Mouse (Mus musculus) ovary, postnatal 14 days (tissue): ENCODE data around the gene Pspn.

Experiments used
- DNase-seq: peaks from one replicate; pipeline ENCODE4 v3.0.0; 2022; ENCODE audit warnings: low spot score

Gene Pspn

GRCm38 (mm10) chr17:56996506-56996905, 3.3 kb downstream of the Pspn start:
- no peak for DNase-seq

DNA sequence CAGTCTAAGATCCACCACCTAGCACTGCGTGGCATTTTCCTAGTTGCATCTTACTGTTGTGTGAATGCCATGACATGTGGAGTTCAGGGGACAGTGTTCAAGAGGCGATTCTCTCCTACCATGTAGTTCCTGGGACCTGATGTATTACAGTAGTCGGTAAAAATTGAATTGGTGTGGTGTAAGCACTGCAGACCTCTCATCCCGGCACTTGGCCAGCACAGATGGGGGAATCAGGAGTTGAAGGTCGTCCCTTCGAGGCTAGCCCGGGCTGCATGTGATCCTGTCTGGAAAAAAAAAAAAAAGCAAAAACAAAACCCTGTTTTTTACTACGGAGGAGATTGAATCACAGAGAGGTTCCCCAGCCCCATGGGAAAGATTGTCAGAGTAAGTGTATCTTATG, 4.8 kb downstream of the Pspn start:
- no peak for DNase-seq

- no peak for DNase-seq
Observed at GRCm38 (mm10) chr17:56990966-56991365, 8.9 kb downstream of the Pspn start.

DNA sequence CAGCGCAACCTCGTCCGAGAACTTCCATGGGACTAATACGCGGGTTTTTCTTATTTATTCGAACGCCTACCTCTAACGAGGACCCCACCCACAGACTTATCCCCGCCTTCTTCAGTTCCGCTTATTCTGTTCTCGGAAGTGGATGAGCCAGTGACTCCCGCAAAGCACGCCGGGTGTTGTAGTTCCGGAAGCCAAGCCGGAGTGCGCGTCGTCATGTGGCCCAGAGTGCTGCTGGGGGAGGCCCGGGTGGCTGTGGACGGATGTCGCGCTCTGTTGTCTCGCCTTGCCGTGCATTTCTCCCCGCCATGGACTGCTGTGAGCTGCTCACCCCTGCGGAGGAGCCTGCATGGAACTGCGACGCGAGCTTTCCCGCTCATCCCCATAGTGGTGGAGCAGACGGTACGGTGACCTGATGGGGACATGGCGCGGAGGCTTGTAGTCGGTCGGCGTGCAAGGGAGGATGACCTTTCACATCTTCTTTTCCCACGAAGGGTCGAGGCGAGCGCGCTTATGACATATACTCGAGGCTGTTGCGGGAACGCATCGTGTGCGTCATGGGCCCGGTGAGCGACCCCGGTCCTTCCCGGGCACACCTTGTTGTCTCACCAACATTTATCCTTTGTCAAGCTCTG, 9.6 kb downstream of the Pspn start, which contains the start of gene Clpp:
TSS of gene Clpp (plus strand) at position 191 of the 632 bp plus-strand sequence.
- peak; percentile 81 for DNase-seq

- no peak for DNase-seq
Observed at GRCm38 (mm10) chr17:56989467-56990114, 10.2 kb downstream of the Pspn start.

- no peak for DNase-seq
Observed at GRCm38 (mm10) chr17:56988921-56989430, 10.8 kb downstream of the Pspn start.

- no peak for DNase-seq
Observed at GRCm38 (mm10) chr17:56988441-56988840, 11.4 kb downstream of the Pspn start.

- no peak for DNase-seq
Observed at GRCm38 (mm10) chr17:56986105-56986805, 13.6 kb downstream of the Pspn start.

GRCm38 (mm10) chr17:56985656-56986055, 14.2 kb downstream of the Pspn start:
- no peak for DNase-seq

GRCm38 (mm10) chr17:56984886-56985285, 14.9 kb downstream of the Pspn start:
- no peak for DNase-seq

GRCm38 (mm10) chr17:56982013-56982412, 17.8 kb downstream of the Pspn start, which contains the start of gene Acer1:
Gene Acer1, minus strand, starts transcription at chr17:56982126.
- no peak for DNase-seq

GRCm38 (mm10) chr17:56981049-56981448, 18.8 kb downstream of the Pspn start:
- no peak for DNase-seq

DNA sequence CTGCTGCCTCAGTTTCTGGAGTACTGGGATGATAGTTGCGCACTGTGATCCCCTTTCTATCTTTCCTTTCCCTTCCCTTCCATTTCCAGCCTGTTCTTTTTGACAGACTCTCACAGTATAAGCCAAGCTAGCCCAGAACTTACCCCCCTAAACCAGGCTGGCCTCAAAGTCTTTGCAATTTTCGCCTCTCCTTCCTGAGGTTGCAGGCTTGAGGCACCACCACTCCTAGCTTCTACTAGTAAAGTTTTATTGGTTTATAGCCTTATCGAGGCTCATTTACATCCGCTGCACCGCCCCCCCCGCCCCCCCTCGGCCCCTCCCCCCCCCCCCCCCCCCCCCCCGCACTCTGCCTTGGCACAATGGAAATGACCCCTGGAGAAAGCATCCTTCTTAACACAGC, 20.3 kb downstream of the Pspn start:
- no peak for DNase-seq

GRCm38 (mm10) chr17:56976531-56977390, 23.1 kb downstream of the Pspn start:
- no peak for DNase-seq

- no peak for DNase-seq
Observed at GRCm38 (mm10) chr17:56975391-56975790, 24.4 kb downstream of the Pspn start.

GRCm38 (mm10) chr17:56974708-56975240, 25.0 kb downstream of the Pspn start:
- DNase-seq = no peak

DNA sequence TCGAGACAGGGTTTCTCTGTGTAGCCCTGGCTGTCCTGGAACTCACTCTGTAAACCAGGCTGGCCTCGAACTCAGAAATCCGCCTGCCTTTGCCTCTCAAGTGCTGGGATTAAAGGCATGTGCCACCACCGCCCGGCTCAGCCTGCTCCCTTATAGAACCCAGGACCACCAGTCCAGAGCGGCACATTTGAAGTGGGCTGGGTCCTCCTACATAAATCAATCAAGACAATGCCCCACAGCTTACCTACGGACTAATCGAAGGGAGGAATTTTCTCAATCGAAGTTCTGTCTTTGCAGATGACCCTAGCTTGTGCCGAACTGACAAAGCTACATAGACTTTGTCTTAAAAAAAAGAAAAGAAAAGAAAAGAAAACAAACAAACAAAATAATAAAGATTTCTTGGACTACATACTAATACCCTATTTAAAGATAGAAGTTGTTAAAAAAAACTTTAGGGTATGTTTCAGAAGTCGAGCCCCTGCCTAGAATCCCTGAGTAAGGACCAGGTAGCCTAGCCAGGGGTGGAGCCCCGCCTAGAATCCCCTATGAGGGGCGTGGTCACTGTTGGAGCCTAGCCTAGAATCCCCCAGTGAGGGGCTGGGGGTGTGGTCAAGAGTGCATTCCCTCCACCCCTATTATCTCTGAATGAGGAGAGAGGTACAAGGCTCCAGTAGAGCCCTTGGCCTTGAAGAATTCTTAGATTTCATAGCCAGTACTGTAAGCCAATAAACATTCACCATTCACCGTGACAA, 25.7 kb downstream of the Pspn start:
- no peak for DNase-seq

GRCm38 (mm10) chr17:56970081-56970480, 29.7 kb downstream of the Pspn start:
- DNase-seq = no peak

GRCm38 (mm10) chr17:56969321-56969720, 30.5 kb downstream of the Pspn start:
- no peak for DNase-seq

DNA sequence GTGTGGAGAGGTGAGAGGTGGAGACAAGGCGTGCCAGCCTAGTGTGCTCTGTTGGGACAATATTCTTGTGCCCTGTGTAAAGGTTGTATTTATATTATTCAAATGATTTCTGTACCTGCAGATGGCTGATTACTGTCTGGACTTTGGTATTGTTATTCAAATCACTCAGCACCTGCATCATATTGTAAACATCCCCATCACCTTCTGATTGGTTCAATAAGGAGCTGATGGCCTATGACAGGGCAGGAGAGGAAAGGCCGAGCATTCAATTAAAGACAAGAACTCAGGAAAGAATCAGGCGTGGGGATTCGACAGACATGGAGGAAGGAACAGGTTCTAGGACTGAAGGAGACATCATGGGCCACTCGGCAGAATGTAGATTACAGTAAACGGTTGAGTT, 36.2 kb downstream of the Pspn start:
- no peak for DNase-seq
